Mouse (Mus musculus) liver, postnatal 0 days (tissue): ENCODE data around the gene Rasgef1a. TPM values are rescaled to one million over a fixed set of nuclear protein-coding genes. Genes with fewer than 3 reads are reported as not detected.

Experiments
- ATAC-seq: fragments of 200-750 bp; cut with Nextera tagmentation; 2 replicates; pipeline ENCODE4 v1.8.0; 2017; ENCODE audit warnings: mild to moderate bottlenecking, moderate library complexity
- DNase-seq: peaks from one replicate; pipeline ENCODE4 v3.0.0-alpha.2; 2016
- H3K27ac ChIP-seq: fragments of 300-500 bp; sonication (generic); 2 replicates; pipeline ENCODE4 v1.5.1; 2014; ENCODE audit warnings: antibody characterized with exemption, moderate library complexity, mild to moderate bottlenecking, low read depth
- H3K27me3 ChIP-seq: fragments of 300-500 bp; sonication (generic); 2 replicates; pipeline ENCODE4 v1.6.1; 2014; ENCODE audit warnings: low read length, control low read depth, mixed read lengths; ENCODE audit not compliant: insufficient read depth
- H3K36me3 ChIP-seq: fragments of 300-500 bp; sonication (generic); replicated peaks from 2 replicates; pipeline ENCODE4 v1.6.1; 2014; ENCODE audit warnings: mild to moderate bottlenecking, control low read depth, low read length, moderate library complexity, mixed read lengths; ENCODE audit not compliant: insufficient read depth
- H3K4me1 ChIP-seq: fragments of 300-500 bp; sonication (generic); 2 replicates; pipeline ENCODE4 v1.6.1; 2014; ENCODE audit warnings: antibody characterized with exemption, mild to moderate bottlenecking, control low read depth; ENCODE audit not compliant: insufficient read depth
- H3K4me2 ChIP-seq: fragments of 300-500 bp; sonication (generic); 2 replicates; pipeline ENCODE4 v1.6.1; 2014; ENCODE audit warnings: low read depth, mild to moderate bottlenecking, low read length, moderate library complexity, mixed read lengths
- H3K4me3 ChIP-seq: fragments of 300-500 bp; sonication (generic); 2 replicates; pipeline ENCODE4 v1.5.1; 2014; ENCODE audit warnings: low read depth, low read length
- H3K9ac ChIP-seq: fragments of 300-500 bp; sonication (generic); replicated peaks from 2 replicates; pipeline ENCODE4 v1.6.1; 2014; ENCODE audit warnings: mild to moderate bottlenecking, moderate library complexity
- H3K9me3 ChIP-seq: fragments of 300-500 bp; sonication (generic); 2 replicates; pipeline ENCODE4 v1.6.1; 2016; ENCODE audit warnings: mild to moderate bottlenecking, control low read depth, low read length, mixed read lengths
- CTCF ChIP-seq: sonication (generic); IDR thresholded peaks from 2 replicates; pipeline ENCODE4 v1.5.1; 2016; ENCODE audit warnings: antibody characterized with exemption, low read depth
- EP300 ChIP-seq: IDR thresholded peaks from 2 replicates; pipeline ENCODE4 v1.6.1; 2016; ENCODE audit warnings: antibody characterized with exemption, low read depth, mild to moderate bottlenecking
- WGBS: fragments of 180-500 bp; shearing (Covaris S2); extraction: QIAGEN DNeasy Blood & Tissue Kit; methylation state at CpG from one replicate; pipeline ENCODE4 v1.1.7; 2014; ENCODE audit not compliant: insufficient replicate concordance; 5-methylcytosine and 5-hydroxymethylcytosine counted together
- polyA plus RNA-seq: library from polyadenylated mRNA; unstranded; fragments of >200 nt; fragmentation: Nextera tagmentation; extraction: Ambion mirVana; gene quantifications from 2 replicates; pipeline ENCODE4 v1.2.1, GENCODE M21; 2015

Rasgef1a gene
- polyA plus RNA-seq, 1 experiment from 2014 or later, result 0.11 TPM

- Histone ChIP-seq H3K4me3 (no peak overlapping the region), H3K9me3 (no peaks in the 10 kb centered on the region), H3K27ac (no peak overlapping the region), H3K4me1 (no peaks in the 10 kb centered on the region), H3K9ac (no peak overlapping the region), H3K4me2 (no peak overlapping the region), H3K27me3 (no peaks in the 10 kb centered on the region), H3K36me3 (no peaks in the 10 kb centered on the region)
- DNase-seq (no peak), ATAC-seq (no peak)
- TF ChIP-seq CTCF (no peak), EP300 (no peak)
- WGBS, result 66% methylated on average over 4 of the region's 4 CpGs
Observed at GRCm38 (mm10) chr6:118047811-118048505, 36.7 kb downstream of the Rasgef1a start.

GRCm38 (mm10) chr6:118049776-118050175, 38.5 kb downstream of the Rasgef1a start:
- Histone ChIP-seq H3K4me2 (no peak overlapping the region), H3K27ac (no peak overlapping the region), H3K36me3 (no peaks in the 10 kb centered on the region), H3K9ac (no peak overlapping the region), H3K9me3 (no peaks in the 10 kb centered on the region), H3K4me3 (no peak overlapping the region), H3K4me1 (no peaks in the 10 kb centered on the region), H3K27me3 (no peaks in the 10 kb centered on the region)
- ATAC-seq (no peak), DNase-seq (no peak)
- WGBS, result 74% methylated on average over 6 of the region's 6 CpGs
- TF ChIP-seq CTCF, result no peak
- no peak for TF ChIP-seq EP300

- TF ChIP-seq CTCF (no peak), EP300 (no peak)
- H3K27ac ChIP-seq, result no peak overlapping the region
- DNase-seq (no peak), ATAC-seq (no peak)
- no peaks in the 10 kb centered on the region for H3K4me1 ChIP-seq
- no peaks in the 10 kb centered on the region for H3K9me3 ChIP-seq
- no peaks in the 10 kb centered on the region for H3K27me3 ChIP-seq
- no peaks in the 10 kb centered on the region for H3K36me3 ChIP-seq
- WGBS, result 57% methylated on average over 4 of the region's 4 CpGs
- no peak overlapping the region for H3K4me3 ChIP-seq
- H3K9ac ChIP-seq, result no peak overlapping the region
- no peak overlapping the region for H3K4me2 ChIP-seq
Observed at GRCm38 (mm10) chr6:118051474-118051873, 40.2 kb downstream of the Rasgef1a start.

GRCm38 (mm10) chr6:118055209-118055608, 44.0 kb downstream of the Rasgef1a start:
- TF ChIP-seq EP300 (no peak), CTCF (no peak)
- Histone ChIP-seq H3K27ac (no peak overlapping the region), H3K9ac (no peak overlapping the region), H3K4me2 (no peak overlapping the region), H3K4me1 (no peaks in the 10 kb centered on the region), H3K4me3 (no peak overlapping the region), H3K36me3 (no peaks in the 10 kb centered on the region), H3K9me3 (no peaks in the 10 kb centered on the region), H3K27me3 (no peaks in the 10 kb centered on the region)
- WGBS, result 82% methylated on average over 10 of the region's 10 CpGs
- ATAC-seq (no peak), DNase-seq (no peak)

GRCm38 (mm10) chr6:118061266-118061665, 50.0 kb downstream of the Rasgef1a start:
- H3K36me3 ChIP-seq, result no peaks in the 10 kb centered on the region
- H3K4me1 ChIP-seq, result peaks cover 9% of the 10 kb centered on the region; the same call in 1 of the 2 replicates
- TF ChIP-seq EP300 (no peak), CTCF (no peak)
- ATAC-seq (no peak), DNase-seq (no peak)
- no peak overlapping the region for H3K9ac ChIP-seq
- H3K27ac ChIP-seq, result no peak overlapping the region
- no peaks in the 10 kb centered on the region for H3K9me3 ChIP-seq
- H3K4me2 ChIP-seq, result no peak overlapping the region
- peaks cover 21% of the 10 kb centered on the region for H3K27me3 ChIP-seq
- WGBS, result 82% methylated on average over 4 of the region's 4 CpGs
- H3K4me3 ChIP-seq, result no peak overlapping the region

- TF ChIP-seq CTCF, result no peak
- Histone ChIP-seq H3K4me3 (no peak overlapping the region), H3K27ac (no peak overlapping the region), H3K27me3 (peaks cover 36% of the 10 kb centered on the region), H3K4me1 (peaks cover 10% of the 10 kb centered on the region; the same call in 1 of the 2 replicates), H3K9me3 (no peaks in the 10 kb centered on the region), H3K9ac (no peak overlapping the region), H3K4me2 (no peak overlapping the region), H3K36me3 (no peaks in the 10 kb centered on the region)
- no peak for ATAC-seq
- 52% methylated on average over 5 of the region's 5 CpGs for WGBS
- DNase-seq, result no peak
Observed at GRCm38 (mm10) chr6:118063266-118063665, 52.0 kb downstream of the Rasgef1a start.
